Mouse (Mus musculus): Measurements from ENCODE around the gene Mfsd9.

The Mfsd9 gene

GRCm38 (mm10) chr1:40790324-40791141 is at the start of gene Mfsd9:
Gene Mfsd9 (minus strand): TSS chr1:40790687.
- DNase-seq = peak; percentile 93

GRCm38 (mm10) chr1:40835468-40835867 is 45.0 kb upstream of the Mfsd9 start:
- DNase-seq = no peak

- DNase-seq = no peak
Observed at GRCm38 (mm10) chr1:40830712-40831507, 40.4 kb upstream of the Mfsd9 start.

- no peak for DNase-seq
Observed at GRCm38 (mm10) chr1:40829213-40829914, 38.9 kb upstream of the Mfsd9 start.

GRCm38 (mm10) chr1:40825826-40826225 is 35.3 kb upstream of the Mfsd9 start:
- no peak for DNase-seq

GRCm38 (mm10) chr1:40824936-40825335 is 34.4 kb upstream of the Mfsd9 start:
- no peak for DNase-seq

- no peak for DNase-seq
Observed at GRCm38 (mm10) chr1:40824517-40824916, 34.0 kb upstream of the Mfsd9 start.

GRCm38 (mm10) chr1:40815071-40815845 is 24.8 kb upstream of the Mfsd9 start:
- peak; percentile 40 for DNase-seq

- no peak for DNase-seq
Observed at GRCm38 (mm10) chr1:40808643-40809042, 18.2 kb upstream of the Mfsd9 start.

- DNase-seq = no peak
Observed at GRCm38 (mm10) chr1:40805891-40806290, 15.4 kb upstream of the Mfsd9 start.

GRCm38 (mm10) chr1:40805351-40805750 is 14.9 kb upstream of the Mfsd9 start, which contains the start of gene Tmem182:
Gene Tmem182 (plus strand): TSS chr1:40805601.
- DNase-seq = peak; percentile 29

- no peak for DNase-seq
Observed at GRCm38 (mm10) chr1:40804118-40804517, 13.6 kb upstream of the Mfsd9 start.

- DNase-seq = peak; percentile 55
Observed at GRCm38 (mm10) chr1:40802759-40803158, 12.3 kb upstream of the Mfsd9 start.

- no peak for DNase-seq
Observed at GRCm38 (mm10) chr1:40800908-40801307, 10.4 kb upstream of the Mfsd9 start.

- no peak for DNase-seq
Observed at GRCm38 (mm10) chr1:40799121-40799520, 8.6 kb upstream of the Mfsd9 start.

GRCm38 (mm10) chr1:40797348-40797747 is 6.9 kb upstream of the Mfsd9 start:
- peak; percentile 54 for DNase-seq

- no peak for DNase-seq
Observed at GRCm38 (mm10) chr1:40795508-40795907, 5.0 kb upstream of the Mfsd9 start.

- DNase-seq = peak; percentile 35
Observed at GRCm38 (mm10) chr1:40789666-40790233, 737 bp downstream of the Mfsd9 start.

GRCm38 (mm10) chr1:40788956-40789355 is 1.5 kb downstream of the Mfsd9 start:
- DNase-seq = no peak

GRCm38 (mm10) chr1:40785876-40786445 is 4.5 kb downstream of the Mfsd9 start:
- peak; percentile 63 for DNase-seq

- DNase-seq = no peak
Observed at GRCm38 (mm10) chr1:40784306-40784705, 6.2 kb downstream of the Mfsd9 start.

- DNase-seq = no peak
Observed at GRCm38 (mm10) chr1:40783450-40783849, 7.0 kb downstream of the Mfsd9 start.
